Mouse (Mus musculus) bone marrow, adult 2 months (tissue): ENCODE results near the gene Efcab12. TPM values are rescaled to one million over a fixed set of nuclear protein-coding genes. Genes with fewer than 3 reads are reported as not detected.

Experiments used
- H3K27ac ChIP-seq: fragments of 200-500 bp; 2 replicates; pipeline ENCODE4 v1.5.1; 2012; ENCODE audit warnings: low read depth, mild to moderate bottlenecking, control low read depth, inconsistent platforms, low read length; ENCODE audit not compliant: control insufficient read depth, poor library complexity, insufficient read depth
- H3K4me1 ChIP-seq: fragments of 200-500 bp; 2 replicates; pipeline ENCODE4 v1.6.1; 2011; ENCODE audit warnings: low read length; ENCODE audit not compliant: control insufficient read depth, insufficient read depth
- H3K4me3 ChIP-seq: fragments of 200-500 bp; replicated peaks from 2 replicates; pipeline ENCODE3; 2011; ENCODE audit warnings: mild to moderate bottlenecking, low read depth, low read length, control low read depth; ENCODE audit not compliant: control insufficient read depth
- CTCF ChIP-seq: fragments of 200-500 bp; IDR thresholded peaks from 2 replicates; pipeline ENCODE4 v1.5.1; 2011; ENCODE audit warnings: low read length, control low read depth; ENCODE audit not compliant: control insufficient read depth, insufficient read depth
- POLR2A ChIP-seq: fragments of 200-500 bp; IDR thresholded peaks from 2 replicates; pipeline ENCODE4 v1.6.1; 2011; ENCODE audit warnings: low read depth, mild to moderate bottlenecking, control low read depth, low read length, borderline replicate concordance; ENCODE audit not compliant: control insufficient read depth
- WGBS: fragments of 180-500 bp; shearing (Covaris S2); methylation state at CpG from one replicate; pipeline ENCODE4 v1.1.7; 2018; 5-methylcytosine and 5-hydroxymethylcytosine counted together
- polyA plus RNA-seq: library from polyadenylated mRNA; stranded (reverse); fragments of >200 nt; gene quantifications from 2 replicates; pipeline ENCODE4 v1.2.4, GENCODE M21; 2011; ENCODE audit warnings: low replicate concordance; ENCODE audit not compliant: missing spikeins, insufficient read depth, insufficient read length

The Efcab12 gene
- polyA plus RNA-seq, 1 experiment: not detected

DNA sequence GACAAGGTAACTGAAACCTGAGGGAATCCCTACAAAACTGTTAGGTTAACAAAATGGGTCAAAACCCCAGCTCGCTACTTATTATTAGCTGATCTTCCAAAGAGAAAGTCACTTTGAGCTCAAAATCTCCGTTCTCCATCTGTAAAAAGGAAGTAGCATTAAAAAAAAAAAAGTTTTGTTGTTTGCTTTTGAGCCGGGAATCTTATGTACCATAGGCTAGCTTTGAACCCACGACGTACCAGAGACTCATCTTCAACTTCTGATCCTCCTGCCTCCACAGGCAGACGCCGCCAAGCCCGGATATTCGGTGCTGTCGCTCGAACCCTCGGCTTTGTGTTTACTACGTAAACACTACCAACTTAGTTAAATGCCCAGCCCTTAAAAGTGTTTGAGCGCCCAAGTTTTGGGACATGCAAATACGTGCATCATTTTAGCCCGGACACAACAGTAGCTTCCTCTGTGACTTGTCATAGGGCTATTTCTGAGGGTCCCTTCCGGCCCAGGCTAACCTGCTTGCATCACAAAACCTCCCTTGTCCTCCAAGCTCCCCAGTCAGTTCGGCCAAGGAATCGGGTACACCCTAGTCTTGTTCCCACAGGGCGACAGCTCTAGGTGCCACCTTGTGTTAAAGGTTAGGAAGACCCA lies 14.4 kb upstream of the Efcab12 start:
- H3K4me1 ChIP-seq: no peaks in the 10 kb centered on the region; the same call in 1 of the 2 replicates
- WGBS: 1% methylated on average over 20 of the region's 20 CpGs
- TF ChIP-seq POLR2A (no peak), CTCF (no peak)

DNA sequence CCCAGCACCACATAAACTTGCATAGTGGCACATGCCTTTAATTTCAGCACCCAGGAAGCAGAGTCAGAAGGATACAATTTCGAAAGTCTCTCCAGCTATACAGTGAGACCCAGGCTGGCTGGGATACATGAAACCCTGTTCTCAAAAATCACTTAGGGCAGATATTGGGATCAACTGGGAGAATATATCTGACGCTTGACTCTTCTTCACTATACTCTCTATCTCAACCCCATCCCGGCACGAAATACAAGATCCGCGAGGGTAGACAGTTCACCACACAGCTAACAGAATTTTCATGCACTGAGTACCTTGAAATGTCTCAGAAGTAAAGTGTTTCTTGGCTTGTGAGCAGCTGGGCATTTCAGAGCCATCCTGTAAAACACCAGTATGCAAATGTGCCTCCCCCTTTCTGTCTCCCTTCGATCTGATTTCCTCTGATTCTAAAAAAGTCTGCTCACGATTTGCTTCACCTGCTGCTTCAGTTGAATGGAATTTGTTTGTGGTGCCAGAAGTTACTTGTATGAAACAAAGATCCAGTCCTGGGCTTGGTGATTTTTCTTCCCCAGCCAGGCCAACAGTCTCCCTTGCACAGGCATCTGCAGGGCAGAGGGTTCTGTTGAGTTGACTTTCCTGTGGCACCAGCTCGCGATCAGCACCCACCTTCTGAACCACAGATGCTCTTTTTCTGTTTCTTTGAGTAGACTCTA lies 10.5 kb upstream of the Efcab12 start:
- Histone ChIP-seq H3K4me3 (no peak overlapping the region), H3K27ac (peak overlapping the region; percentile 21; the same call in 1 of the 2 replicates), H3K4me1 (no peaks in the 10 kb centered on the region; the same call in 1 of the 2 replicates)
- no peak for TF ChIP-seq CTCF
- no peak for TF ChIP-seq POLR2A
- 82% methylated on average over 10 of the region's 10 CpGs for WGBS

More for the DNA sequence above, 14.4 kb upstream of the Efcab12 start:
- peak overlapping the region; percentile 85 for H3K27ac ChIP-seq
- H3K4me3 ChIP-seq: peak overlapping the region; percentile 95

DNA sequence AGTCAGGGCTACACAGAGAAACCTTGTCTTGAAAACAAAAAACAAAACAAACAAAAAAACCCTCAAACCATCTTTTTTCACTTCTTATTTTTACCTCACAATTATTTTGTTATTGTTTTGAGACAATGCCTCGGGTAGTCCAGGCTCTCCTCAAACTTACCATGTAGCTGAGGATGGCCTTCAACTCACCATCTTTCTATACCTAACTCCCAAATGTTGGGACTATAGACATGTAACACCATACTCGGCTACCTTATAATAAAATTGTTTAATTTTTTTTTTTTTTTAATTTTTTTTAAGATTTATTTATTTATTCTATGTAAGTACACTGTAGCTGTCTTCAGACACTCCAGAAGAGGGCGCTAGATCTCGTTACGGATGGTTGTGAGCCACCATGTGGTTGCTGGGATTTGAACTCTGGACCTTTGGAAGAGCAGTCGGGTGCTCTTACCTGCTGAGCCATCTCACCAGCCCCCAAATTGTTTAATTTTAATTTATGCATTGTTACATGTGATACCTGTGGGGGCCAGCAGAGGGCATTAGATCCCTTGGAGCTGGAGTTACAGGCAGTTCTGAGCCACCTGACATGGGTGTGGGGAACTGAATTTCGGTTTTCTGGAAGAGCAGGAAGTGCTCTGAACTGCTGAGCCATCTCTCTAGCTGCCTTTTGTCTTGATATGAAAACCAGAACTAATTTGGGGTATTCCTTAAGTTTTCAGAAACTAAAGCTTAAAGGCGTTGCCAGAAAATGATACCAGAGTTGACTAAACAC lies 8.6 kb upstream of the Efcab12 start:
- H3K4me3 ChIP-seq: no peak overlapping the region
- TF ChIP-seq CTCF (peak; percentile 67), POLR2A (no peak)
- H3K4me1 ChIP-seq: no peaks in the 10 kb centered on the region; the same call in 1 of the 2 replicates
- 19% methylated on average over 8 of the region's 8 CpGs for WGBS
- no peak overlapping the region for H3K27ac ChIP-seq

DNA sequence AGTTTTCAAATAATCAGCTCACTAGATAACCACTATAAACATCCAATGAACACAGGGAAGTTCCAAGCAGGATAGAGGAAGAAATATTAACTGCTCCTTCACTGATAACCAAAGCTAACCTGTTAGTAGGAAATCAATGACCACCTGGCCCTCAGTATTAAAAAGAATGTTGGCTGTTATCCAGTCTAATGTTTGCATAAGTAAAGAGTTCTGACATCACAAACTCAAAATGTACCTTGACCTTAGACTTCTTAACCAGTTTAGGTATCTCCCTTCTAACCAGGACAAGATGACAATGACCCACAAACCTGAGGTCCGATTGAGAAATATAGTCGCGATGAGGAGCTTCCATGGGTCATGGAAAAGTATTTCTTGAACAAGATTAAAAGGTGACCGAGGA lies 6.8 kb upstream of the Efcab12 start:
- no peak overlapping the region for H3K4me3 ChIP-seq
- TF ChIP-seq CTCF (no peak), POLR2A (no peak)
- no peak overlapping the region for H3K27ac ChIP-seq
- no peaks in the 10 kb centered on the region; the same call in 1 of the 2 replicates for H3K4me1 ChIP-seq
- 89% methylated on average over 4 of the region's 4 CpGs for WGBS

DNA sequence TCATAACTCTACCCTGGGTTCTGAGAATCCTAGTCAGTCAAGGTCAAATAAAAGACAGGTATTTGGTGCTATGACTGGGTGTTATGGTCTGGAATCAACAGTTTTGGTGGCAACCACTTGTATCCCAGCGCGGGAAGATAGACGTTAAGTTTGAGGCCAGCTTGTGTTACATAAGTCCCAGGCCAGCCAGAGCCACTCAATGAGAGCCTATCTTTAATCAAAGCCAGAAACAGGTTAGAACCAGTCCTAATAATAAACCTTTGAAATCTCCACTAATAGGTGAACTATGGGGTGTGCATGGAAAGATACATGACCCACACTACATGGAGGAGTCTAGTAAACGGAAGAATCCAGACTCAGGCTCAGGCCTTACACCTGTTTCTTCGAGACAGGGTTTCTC lies 533 bp upstream of the Efcab12 start:
- TF ChIP-seq CTCF (no peak), POLR2A (no peak)
- 79% methylated on average over 5 of the region's 5 CpGs for WGBS
- Histone ChIP-seq H3K4me1 (no peaks in the 10 kb centered on the region), H3K27ac (no peak overlapping the region), H3K4me3 (no peak overlapping the region)

DNA sequence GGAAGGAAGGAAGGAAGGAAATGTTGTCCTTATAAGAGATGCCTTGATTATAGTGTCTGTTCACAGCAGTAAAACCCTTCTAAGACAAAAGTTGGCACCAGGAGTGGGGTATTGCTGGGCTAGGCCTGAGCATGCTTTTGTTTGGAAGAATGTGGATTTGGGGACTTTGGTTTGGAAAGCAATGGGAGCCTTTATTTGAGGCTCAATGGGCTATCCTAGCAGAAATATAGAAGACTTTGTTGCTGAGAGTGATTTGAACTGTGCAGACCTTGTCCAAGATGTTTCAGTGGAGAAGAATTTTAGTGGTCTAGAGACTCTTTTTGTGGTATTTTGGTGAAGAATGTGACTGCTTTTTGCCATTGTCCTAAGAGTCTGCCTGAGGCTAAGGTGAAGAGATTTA lies 4.4 kb downstream of the Efcab12 start:
- no peaks in the 10 kb centered on the region for H3K4me1 ChIP-seq
- no peak overlapping the region for H3K4me3 ChIP-seq
- TF ChIP-seq POLR2A (no peak), CTCF (no peak)
- H3K27ac ChIP-seq: no peak overlapping the region

DNA sequence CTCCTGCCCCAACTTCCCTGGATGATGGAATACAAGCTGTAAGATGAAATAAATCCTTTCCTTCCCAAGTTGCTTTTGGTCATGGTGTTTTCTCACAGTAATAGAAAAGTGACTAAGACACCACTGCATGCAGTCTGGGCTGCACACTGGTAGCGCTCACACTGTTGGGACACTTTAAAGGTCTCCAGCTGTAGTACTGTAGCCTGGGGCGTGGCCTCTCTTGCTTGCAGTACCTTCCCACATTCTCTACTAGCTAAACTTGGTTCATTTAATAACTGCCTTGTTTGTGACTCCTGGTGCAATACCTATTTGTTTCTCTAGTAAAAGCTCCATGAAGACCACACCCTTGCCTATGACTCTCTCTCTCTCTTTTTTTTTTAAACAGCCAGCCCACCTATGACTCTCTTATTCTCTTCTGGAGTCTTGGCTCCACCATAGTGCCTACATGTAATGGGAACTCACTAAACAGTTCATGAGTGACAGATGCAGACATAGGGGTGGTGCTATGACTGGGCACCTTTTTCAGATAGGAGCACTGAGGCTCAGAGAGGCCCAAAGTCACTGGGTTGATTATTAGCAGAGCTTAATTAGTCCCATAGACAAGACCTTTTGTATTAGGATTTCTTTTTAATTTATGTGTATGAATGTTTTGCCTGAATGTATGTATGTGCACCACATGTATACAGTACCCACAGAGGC lies 5.9 kb downstream of the Efcab12 start:
- H3K4me3 ChIP-seq: no peak overlapping the region
- H3K27ac ChIP-seq: no peak overlapping the region
- WGBS: 81% methylated on average over 2 of the region's 2 CpGs
- H3K4me1 ChIP-seq: no peaks in the 10 kb centered on the region
- TF ChIP-seq CTCF (no peak), POLR2A (no peak)

DNA sequence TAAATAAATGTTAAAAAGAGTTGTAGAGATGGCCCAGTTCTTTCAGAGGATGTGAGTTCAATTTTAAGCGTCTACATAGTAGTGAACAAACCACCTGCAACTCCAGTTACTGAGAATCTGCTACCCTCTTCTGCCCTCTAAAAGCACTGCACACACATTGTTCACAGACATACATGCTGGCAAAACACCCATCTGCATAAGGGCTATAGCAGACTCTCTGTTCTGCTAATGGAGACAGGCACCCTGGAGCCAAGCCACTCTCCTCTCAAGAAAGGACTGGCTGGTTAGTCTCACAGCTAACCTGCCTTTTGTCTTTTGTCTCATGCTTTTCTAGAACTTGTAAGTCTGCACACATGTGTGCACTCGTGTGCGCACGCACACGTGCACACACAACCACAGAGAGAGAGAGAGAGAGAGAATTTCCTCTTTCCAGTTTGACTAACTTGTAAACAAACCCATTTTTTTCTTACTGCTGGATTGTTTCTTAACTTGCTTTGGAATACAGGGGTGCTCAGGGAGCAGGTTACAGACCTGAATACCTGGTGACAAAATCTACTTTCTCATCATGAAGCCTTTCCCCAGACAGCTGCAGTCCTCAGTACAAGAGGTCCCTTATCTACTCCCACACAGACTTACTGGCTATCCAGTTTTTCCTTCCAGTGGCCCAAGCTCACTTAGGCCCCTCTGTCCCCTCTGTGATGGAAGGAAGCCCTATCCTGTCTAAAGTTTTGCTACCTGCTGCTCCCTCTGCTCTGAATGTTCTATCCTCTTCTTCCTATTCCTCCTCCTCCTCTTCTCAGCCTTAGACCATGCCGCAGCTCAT lies 7.2 kb downstream of the Efcab12 start:
- H3K4me3 ChIP-seq: no peak overlapping the region
- peak overlapping the region; percentile 8; the same call in 1 of the 2 replicates for H3K27ac ChIP-seq
- no peak for TF ChIP-seq CTCF
- no peak for TF ChIP-seq POLR2A
- H3K4me1 ChIP-seq: no peaks in the 10 kb centered on the region
- WGBS: 60% methylated on average over 6 of the region's 6 CpGs
